Mouse (Mus musculus) hindbrain, embryonic 10.5 days (tissue): Measurements from ENCODE around the gene Slc29a1. TPM values are rescaled to one million over a fixed set of nuclear protein-coding genes. Genes with fewer than 3 reads are reported as not detected.

Source experiments
- DNase-seq: peaks from one replicate; pipeline ENCODE4 v3.0.0-alpha.2; 2017; ENCODE audit warnings: low spot score
- H3K27ac ChIP-seq: fragments of 300-500 bp; sonication (generic); 2 replicates; pipeline ENCODE4 v1.5.1; 2016; ENCODE audit warnings: mild to moderate bottlenecking, moderate library complexity
- H3K27me3 ChIP-seq: fragments of 300-500 bp; sonication (generic); 2 replicates; pipeline ENCODE4 v1.6.1; 2016; ENCODE audit warnings: mild to moderate bottlenecking; ENCODE audit not compliant: poor library complexity, insufficient read depth, severe bottlenecking
- H3K36me3 ChIP-seq: fragments of 300-500 bp; sonication (generic); 2 replicates; pipeline ENCODE4 v1.6.1; 2016; ENCODE audit warnings: mild to moderate bottlenecking, moderate library complexity
- H3K4me1 ChIP-seq: fragments of 300-500 bp; sonication (generic); replicated peaks from 2 replicates; pipeline ENCODE4 v1.6.1; 2016; ENCODE audit warnings: mild to moderate bottlenecking
- H3K4me3 ChIP-seq: fragments of 300-500 bp; sonication (generic); 2 replicates; pipeline ENCODE4 v1.5.1; 2016; ENCODE audit warnings: mild to moderate bottlenecking, moderate library complexity
- H3K9me3 ChIP-seq: fragments of 300-500 bp; sonication (generic); 2 replicates; pipeline ENCODE4 v1.6.1; 2016; ENCODE audit warnings: mild to moderate bottlenecking, moderate library complexity
- WGBS: fragments of 180-500 bp; shearing (Covaris S2); methylation state at CpG from one replicate; pipeline ENCODE4 v1.1.7; 2016; 5-methylcytosine and 5-hydroxymethylcytosine counted together
- polyA plus RNA-seq: library from polyadenylated mRNA; unstranded; fragments of >200 nt; fragmentation: Nextera tagmentation; extraction: Ambion mirVana; gene quantifications from 2 replicates; pipeline ENCODE4 v1.2.1, GENCODE M21; 2016

Gene Slc29a1
- 60.4 and 72.0 TPM in 2 replicates for polyA plus RNA-seq

- DNase-seq = peak; percentile 59
Observed at GRCm38 (mm10) chr17:45599446-45600242, at the start of gene Slc29a1. Gene Slc29a1 (minus strand): TSS chr17:45599606.

DNA sequence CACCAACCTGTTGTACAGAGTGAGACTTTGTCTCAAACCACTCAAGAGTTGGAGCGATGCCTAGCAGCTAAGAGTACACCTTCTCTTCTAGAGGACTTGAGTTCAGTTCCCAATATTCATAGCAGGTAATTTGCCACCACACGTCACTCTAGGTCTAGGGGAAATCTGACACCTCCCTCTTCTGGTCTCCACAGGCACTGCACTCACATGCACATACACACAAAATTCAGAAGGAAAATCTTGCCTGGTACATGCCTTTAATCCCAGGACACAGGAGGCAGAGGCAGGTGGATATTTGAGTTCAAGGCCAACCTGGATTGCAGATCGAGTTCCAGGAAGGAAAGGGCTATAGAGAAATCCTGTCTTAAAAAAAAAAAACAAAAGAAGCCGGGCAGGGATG is 44.8 kb upstream of the Slc29a1 start:
- H3K4me1 ChIP-seq = peaks cover 5% of the 10 kb centered on the region
- no peaks in the 10 kb centered on the region for H3K36me3 ChIP-seq
- H3K4me3 ChIP-seq = no peak overlapping the region
- H3K27me3 ChIP-seq = no peaks in the 10 kb centered on the region
- no peaks in the 10 kb centered on the region; the same call in 1 of the 2 replicates for H3K9me3 ChIP-seq
- no peak for DNase-seq
- no peak overlapping the region for H3K27ac ChIP-seq
- WGBS = 94% methylated on average over 4 of the region's 4 CpGs

More at GRCm38 (mm10) chr17:45599446-45600242, at the start of gene Slc29a1:
- Histone ChIP-seq H3K4me3 (peak within 1 kb of the TSS; percentile 57), H3K36me3 (no peaks in the 10 kb centered on the region), H3K4me1 (peaks cover 75% of the 10 kb centered on the region), H3K27me3 (peaks cover 87% of the 10 kb centered on the region), H3K9me3 (no peaks in the 10 kb centered on the region), H3K27ac (peak within 1 kb of the TSS; percentile 85)
- WGBS = 14% methylated on average over 32 of the region's 32 CpGs

DNA sequence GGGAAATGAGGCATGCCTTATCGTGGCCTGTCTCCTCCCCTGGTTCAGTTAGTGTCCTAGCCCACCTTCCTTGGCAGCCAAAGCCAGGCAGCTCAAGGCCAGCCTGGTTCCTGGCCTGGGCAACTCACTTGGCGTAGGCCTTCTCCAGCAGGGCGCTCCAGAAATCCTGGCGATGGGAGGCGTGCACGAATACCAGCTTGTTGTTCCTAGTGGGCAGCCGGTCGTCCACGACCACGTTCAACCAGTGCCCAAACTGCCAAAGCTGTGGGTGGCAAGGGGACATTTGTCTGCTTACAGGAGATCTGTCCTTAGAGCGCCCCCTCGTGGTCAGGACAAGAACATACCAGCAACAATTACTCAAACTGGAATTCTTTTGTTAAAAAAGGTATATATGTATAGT is 43.3 kb upstream of the Slc29a1 start:
- 25% methylated on average over 12 of the region's 12 CpGs for WGBS
- H3K4me3 ChIP-seq = no peak overlapping the region
- peaks cover 5% of the 10 kb centered on the region for H3K4me1 ChIP-seq
- no peaks in the 10 kb centered on the region for H3K36me3 ChIP-seq
- no peaks in the 10 kb centered on the region; the same call in 1 of the 2 replicates for H3K9me3 ChIP-seq
- peak; percentile 78 for DNase-seq
- no peaks in the 10 kb centered on the region for H3K27me3 ChIP-seq
- peak overlapping the region; percentile 13; the same call in 1 of the 2 replicates for H3K27ac ChIP-seq

GRCm38 (mm10) chr17:45641981-45642380 is 42.6 kb upstream of the Slc29a1 start:
- H3K27me3 ChIP-seq = no peaks in the 10 kb centered on the region
- no peaks in the 10 kb centered on the region; the same call in 1 of the 2 replicates for H3K9me3 ChIP-seq
- peaks cover 5% of the 10 kb centered on the region for H3K4me1 ChIP-seq
- no peaks in the 10 kb centered on the region for H3K36me3 ChIP-seq
- no peak overlapping the region for H3K27ac ChIP-seq
- WGBS = 92% methylated on average over 8 of the region's 8 CpGs
- DNase-seq = no peak
- no peak overlapping the region for H3K4me3 ChIP-seq

DNA sequence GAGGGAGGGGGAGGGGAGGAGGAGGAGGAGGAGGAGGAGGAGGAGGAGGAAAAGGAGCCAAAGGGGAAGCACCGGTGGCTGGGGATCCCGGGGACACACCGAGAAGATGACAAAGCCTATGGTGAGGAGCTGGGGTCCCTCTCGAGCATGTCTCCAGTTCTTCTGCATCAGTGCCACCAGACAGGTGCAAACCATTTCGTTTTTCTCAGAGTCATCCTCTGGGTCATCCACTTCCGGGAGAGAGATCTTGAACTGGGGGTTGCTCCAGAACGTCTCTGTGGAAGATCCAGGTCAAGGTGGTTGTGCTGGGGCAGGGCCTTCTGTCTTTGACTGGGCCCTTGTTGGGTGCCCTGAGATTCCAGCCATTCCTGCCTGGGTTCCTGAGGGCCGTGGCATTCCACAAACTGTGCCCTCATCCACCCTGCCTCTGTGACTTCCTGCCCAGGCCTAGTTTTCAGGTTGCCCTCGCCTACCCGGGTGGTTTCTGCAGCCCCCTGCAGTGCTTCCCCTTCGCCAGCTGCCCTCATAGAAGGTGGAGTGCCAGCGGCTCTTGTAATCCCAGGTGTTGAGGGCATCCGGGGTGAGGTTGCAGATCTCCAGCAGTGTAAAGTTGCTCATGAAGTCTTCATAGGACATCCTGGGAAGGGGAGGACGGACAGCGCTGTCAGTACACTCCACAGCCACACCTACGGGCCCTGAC is 39.3 kb upstream of the Slc29a1 start:
- Histone ChIP-seq H3K27me3 (no peaks in the 10 kb centered on the region), H3K4me1 (peaks cover 5% of the 10 kb centered on the region), H3K27ac (no peak overlapping the region), H3K36me3 (no peaks in the 10 kb centered on the region), H3K4me3 (no peak overlapping the region), H3K9me3 (no peaks in the 10 kb centered on the region)
- no peak for DNase-seq
- WGBS = 75% methylated on average over 16 of the region's 16 CpGs

DNA sequence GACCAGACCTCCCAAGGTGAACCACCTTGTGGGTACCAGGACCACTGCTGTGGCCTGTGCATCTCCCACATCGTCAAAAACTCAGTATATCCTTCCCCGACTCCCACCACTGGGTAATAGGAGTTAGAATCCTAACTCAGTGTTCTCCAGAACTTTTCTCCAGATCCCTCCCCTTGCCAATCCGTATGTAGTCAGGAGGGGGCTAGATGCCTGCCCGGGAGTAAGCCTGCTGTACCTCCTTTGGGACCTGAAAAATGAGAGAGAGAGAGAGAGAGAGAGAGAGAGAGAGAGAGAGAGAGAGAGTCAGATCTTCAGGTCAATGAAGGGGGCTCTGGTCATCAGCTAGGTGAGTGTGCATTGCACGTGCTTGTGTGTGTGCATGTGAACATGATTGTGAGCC is 34.6 kb upstream of the Slc29a1 start:
- 79% methylated on average over 5 of the region's 5 CpGs for WGBS
- Histone ChIP-seq H3K4me1 (peaks cover 20% of the 10 kb centered on the region), H3K4me3 (no peak overlapping the region)

GRCm38 (mm10) chr17:45631940-45632339 is 32.5 kb upstream of the Slc29a1 start:
- H3K4me3 ChIP-seq = no peak overlapping the region
- DNase-seq = no peak
- no peaks in the 10 kb centered on the region for H3K36me3 ChIP-seq
- peaks cover 38% of the 10 kb centered on the region for H3K4me1 ChIP-seq
- H3K27ac ChIP-seq = no peak overlapping the region
- H3K27me3 ChIP-seq = no peaks in the 10 kb centered on the region
- no peaks in the 10 kb centered on the region for H3K9me3 ChIP-seq
- 72% methylated on average over 6 of the region's 6 CpGs for WGBS

More for the DNA sequence above, 34.6 kb upstream of the Slc29a1 start:
- Histone ChIP-seq H3K36me3 (no peaks in the 10 kb centered on the region), H3K27ac (no peak overlapping the region), H3K27me3 (no peaks in the 10 kb centered on the region), H3K9me3 (no peaks in the 10 kb centered on the region)
- DNase-seq = no peak

DNA sequence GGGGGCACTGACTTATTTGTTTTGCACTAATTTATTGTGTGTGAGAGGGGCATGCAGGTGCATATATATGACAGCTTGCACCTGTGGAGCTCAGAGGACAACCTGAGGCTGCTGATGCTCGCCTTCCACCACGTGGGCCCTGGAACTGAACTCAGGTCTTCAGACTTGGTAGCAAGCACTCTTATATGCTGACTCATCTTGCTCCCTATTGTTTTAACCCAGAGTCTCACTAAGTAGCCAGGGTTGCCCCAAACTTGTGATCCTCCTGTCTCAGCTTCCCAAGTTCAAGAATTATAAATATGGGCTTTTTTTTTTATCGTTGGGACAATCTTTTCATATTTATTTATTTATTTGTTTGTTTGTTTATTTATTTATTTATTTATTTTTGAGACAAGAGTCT is 31.6 kb upstream of the Slc29a1 start:
- H3K4me1 ChIP-seq = peaks cover 44% of the 10 kb centered on the region
- WGBS = 49% methylated on average over 3 of the region's 3 CpGs
- peak overlapping the region; percentile 88; the same call in 1 of the 2 replicates for H3K27ac ChIP-seq
- no peaks in the 10 kb centered on the region for H3K27me3 ChIP-seq
- peak overlapping the region; percentile 61 for H3K4me3 ChIP-seq
- H3K36me3 ChIP-seq = no peaks in the 10 kb centered on the region
- H3K9me3 ChIP-seq = no peaks in the 10 kb centered on the region
- DNase-seq = no peak

GRCm38 (mm10) chr17:45629861-45630694 is 30.7 kb upstream of the Slc29a1 start:
- Histone ChIP-seq H3K4me3 (peak overlapping the region; percentile 61), H3K36me3 (no peaks in the 10 kb centered on the region), H3K27me3 (no peaks in the 10 kb centered on the region), H3K27ac (peak overlapping the region; percentile 88), H3K9me3 (no peaks in the 10 kb centered on the region), H3K4me1 (peaks cover 44% of the 10 kb centered on the region)
- WGBS = 2% methylated on average over 34 of the region's 34 CpGs
- DNase-seq = peak; percentile 76

GRCm38 (mm10) chr17:45628885-45629855 is 29.8 kb upstream of the Slc29a1 start:
- Histone ChIP-seq H3K27me3 (no peaks in the 10 kb centered on the region), H3K4me1 (peaks cover 44% of the 10 kb centered on the region), H3K9me3 (no peaks in the 10 kb centered on the region), H3K36me3 (no peaks in the 10 kb centered on the region), H3K27ac (peak overlapping the region; percentile 88), H3K4me3 (peak overlapping the region; percentile 61)
- WGBS = 71% methylated on average over 13 of the region's 13 CpGs
- DNase-seq = peak; percentile 33

DNA sequence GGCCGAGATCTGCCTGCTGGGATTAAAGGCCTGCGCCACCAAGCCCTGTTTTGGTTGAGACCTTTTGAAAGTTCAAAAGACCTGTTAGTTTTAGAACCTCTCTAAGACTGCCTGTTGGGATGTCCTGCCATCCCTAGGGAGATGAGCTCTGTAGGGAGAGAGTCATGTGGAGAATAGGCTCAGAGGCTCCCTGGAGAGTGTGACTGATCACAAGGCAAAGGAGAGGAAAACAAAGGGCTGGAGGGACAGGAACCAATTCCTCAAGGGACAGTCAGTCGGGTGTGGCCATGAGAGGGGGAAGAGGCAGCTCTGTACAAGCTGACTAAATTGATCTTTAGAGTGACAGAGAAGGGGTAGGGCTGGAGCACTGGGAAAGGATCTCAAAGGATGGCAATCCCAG is 28.8 kb upstream of the Slc29a1 start:
- 16% methylated on average over 3 of the region's 3 CpGs for WGBS
- H3K27me3 ChIP-seq = no peaks in the 10 kb centered on the region
- H3K4me3 ChIP-seq = no peak overlapping the region
- peaks cover 44% of the 10 kb centered on the region for H3K4me1 ChIP-seq
- no peaks in the 10 kb centered on the region for H3K36me3 ChIP-seq
- H3K9me3 ChIP-seq = no peaks in the 10 kb centered on the region
- no peak for DNase-seq
- H3K27ac ChIP-seq = peak overlapping the region; percentile 73
